Mouse (Mus musculus): ENCODE results near the gene Rufy1. TPM values are rescaled to one million over a fixed set of nuclear protein-coding genes. Genes with fewer than 3 reads are reported as not detected.

Gene Rufy1
- polyA plus RNA-seq, 2 experiments = 5.1 to 7.1 TPM

GRCm38 (mm10) chr11:50426056-50426455 lies 4.9 kb downstream of the Rufy1 start:
- ATAC-seq (ENCODE audit: insufficient read depth) (no peak), DNase-seq (ENCODE audit: low read depth in 3 of 3, low spot score in 3 of 3) (no peak)
- 82% methylated on average over 4 of the region's 4 CpGs for WGBS (ENCODE audit: insufficient replicate concordance)
- Histone ChIP-seq H3K9ac (replicated peaks) (no peak overlapping the region), H3K4me2 (ENCODE audit: low read depth) (no peak overlapping the region), H3K27ac (no peak overlapping the region), H3K4me3 (ENCODE audit: insufficient read depth in 1 of 2, low read depth in 2 of 2, low read length in 2 of 2) (no peak overlapping the region), H3K36me3 (replicated peaks; ENCODE audit: control insufficient read depth, insufficient read depth, low read depth) (no peaks in the 10 kb centered on the region), H3K27me3 (ENCODE audit: control insufficient read depth, insufficient read depth, low read length) (no peaks in the 10 kb centered on the region), H3K9me3 (ENCODE audit: control insufficient read depth, low read length) (no peaks in the 10 kb centered on the region), H3K4me1 (replicated peaks; ENCODE audit: control insufficient read depth in 2 of 2, insufficient read depth in 2 of 2, low read length in 1 of 2) (peaks cover 0 to 10% of the 10 kb centered on the region in 2 experiments)
- TF ChIP-seq EP300 (IDR thresholded peaks at IDR 0.05; ENCODE audit: low read depth) = no peak

GRCm38 (mm10) chr11:50421934-50422780 lies 8.8 kb downstream of the Rufy1 start:
- peak overlapping the region; percentile 41 to 58 for H3K4me3 ChIP-seq (ENCODE audit: insufficient read depth in 1 of 2, low read depth in 2 of 2, low read length in 2 of 2)
- DNase-seq (ENCODE audit: low read depth in 3 of 3, low spot score in 3 of 3) = peak; percentile 81 to 86 (median 83)
- peak overlapping the region; percentile 26; the same call in 1 of the 2 replicates for H3K27ac ChIP-seq
- peaks cover 0 to 10% of the 10 kb centered on the region in 2 experiments; a peak in 3 of 4 replicates for H3K4me1 ChIP-seq (replicated peaks; ENCODE audit: control insufficient read depth in 2 of 2, insufficient read depth in 2 of 2, low read length in 1 of 2)
- peak overlapping the region; percentile 28 for H3K9ac ChIP-seq (replicated peaks)
- TF ChIP-seq CTCF (IDR thresholded peaks at IDR 0.05; ENCODE audit: low read depth) = no peak
- TF ChIP-seq EP300 (IDR thresholded peaks at IDR 0.05; ENCODE audit: low read depth) = no peak
- WGBS (ENCODE audit: insufficient replicate concordance) = 18% methylated on average over 22 of the region's 22 CpGs
- peak overlapping the region; percentile 75 for H3K4me2 ChIP-seq (ENCODE audit: low read depth)
- no peaks in the 10 kb centered on the region for H3K36me3 ChIP-seq (replicated peaks; ENCODE audit: control insufficient read depth, insufficient read depth, low read depth)
- H3K9me3 ChIP-seq (ENCODE audit: control insufficient read depth, low read length) = no peaks in the 10 kb centered on the region
- ATAC-seq (ENCODE audit: insufficient read depth) = peak; percentile 96
- H3K27me3 ChIP-seq (ENCODE audit: control insufficient read depth, insufficient read depth, low read length) = no peaks in the 10 kb centered on the region

GRCm38 (mm10) chr11:50421461-50421860 lies 9.5 kb downstream of the Rufy1 start:
- Histone ChIP-seq H3K9me3 (ENCODE audit: control insufficient read depth, low read length) (no peaks in the 10 kb centered on the region), H3K27ac (no peak overlapping the region), H3K4me3 (ENCODE audit: insufficient read depth in 1 of 2, low read depth in 2 of 2, low read length in 2 of 2) (peak overlapping the region; percentile 37 to 51), H3K27me3 (ENCODE audit: control insufficient read depth, insufficient read depth, low read length) (no peaks in the 10 kb centered on the region), H3K9ac (replicated peaks) (no peak overlapping the region), H3K4me1 (replicated peaks; ENCODE audit: control insufficient read depth in 2 of 2, insufficient read depth in 2 of 2, low read length in 1 of 2) (peaks cover 0 to 10% of the 10 kb centered on the region in 2 experiments; a peak in 3 of 4 replicates), H3K36me3 (replicated peaks; ENCODE audit: control insufficient read depth, insufficient read depth, low read depth) (no peaks in the 10 kb centered on the region), H3K4me2 (ENCODE audit: low read depth) (peak overlapping the region; percentile 75)
- no peak for DNase-seq (ENCODE audit: low read depth in 3 of 3, low spot score in 3 of 3)
- whole genome bisulfite sequencing (ENCODE audit: insufficient replicate concordance) = 43% methylated on average over 5 of the region's 5 CpGs
- ATAC-seq (ENCODE audit: insufficient read depth) = 0 out of 2 replicates have a peak, but pooled peaks have one; percentile 3
- TF ChIP-seq EP300 (IDR thresholded peaks at IDR 0.05; ENCODE audit: low read depth) (no peak), CTCF (IDR thresholded peaks at IDR 0.05; ENCODE audit: low read depth) (no peak)

GRCm38 (mm10) chr11:50417856-50418255 lies 13.1 kb downstream of the Rufy1 start:
- no peaks in the 10 kb centered on the region for H3K9me3 ChIP-seq (ENCODE audit: control insufficient read depth, low read length)
- WGBS (ENCODE audit: insufficient replicate concordance) = 52% methylated on average over 2 of the region's 2 CpGs
- no peak overlapping the region for H3K4me3 ChIP-seq (ENCODE audit: insufficient read depth in 1 of 2, low read depth in 2 of 2, low read length in 2 of 2)
- H3K27ac ChIP-seq = no peak overlapping the region
- DNase-seq (ENCODE audit: low read depth in 3 of 3, low spot score in 3 of 3) (no peak), ATAC-seq (ENCODE audit: insufficient read depth) (no peak)
- H3K27me3 ChIP-seq (ENCODE audit: control insufficient read depth, insufficient read depth, low read length) = no peaks in the 10 kb centered on the region
- H3K9ac ChIP-seq (replicated peaks) = no peak overlapping the region
- H3K4me2 ChIP-seq (ENCODE audit: low read depth) = no peak overlapping the region
- no peaks in the 10 kb centered on the region for H3K36me3 ChIP-seq (replicated peaks; ENCODE audit: control insufficient read depth, insufficient read depth, low read depth)
- peaks cover 0 to 10% of the 10 kb centered on the region in 2 experiments; a peak in 3 of 4 replicates for H3K4me1 ChIP-seq (replicated peaks; ENCODE audit: control insufficient read depth in 2 of 2, insufficient read depth in 2 of 2, low read length in 1 of 2)
- TF ChIP-seq CTCF (IDR thresholded peaks at IDR 0.05; ENCODE audit: low read depth) = no peak
- no peak for TF ChIP-seq EP300 (IDR thresholded peaks at IDR 0.05; ENCODE audit: low read depth)

GRCm38 (mm10) chr11:50415563-50416241 lies 15.2 kb downstream of the Rufy1 start:
- Histone ChIP-seq H3K4me1 (replicated peaks; ENCODE audit: control insufficient read depth in 2 of 2, insufficient read depth in 2 of 2, low read length in 1 of 2) (no peaks in the 10 kb centered on the region), H3K27me3 (ENCODE audit: control insufficient read depth, insufficient read depth, low read length) (no peaks in the 10 kb centered on the region), H3K9me3 (ENCODE audit: control insufficient read depth, low read length) (no peaks in the 10 kb centered on the region), H3K4me3 (ENCODE audit: insufficient read depth in 1 of 2, low read depth in 2 of 2, low read length in 2 of 2) (no peak overlapping the region), H3K9ac (replicated peaks) (no peak overlapping the region), H3K27ac (no peak overlapping the region), H3K4me2 (ENCODE audit: low read depth) (no peak overlapping the region), H3K36me3 (replicated peaks; ENCODE audit: control insufficient read depth, insufficient read depth, low read depth) (no peaks in the 10 kb centered on the region)
- DNase-seq (ENCODE audit: low read depth in 3 of 3, low spot score in 3 of 3) = no peak
- 48% methylated on average over 6 of the region's 6 CpGs for WGBS (ENCODE audit: insufficient replicate concordance)
- TF ChIP-seq CTCF (IDR thresholded peaks at IDR 0.05; ENCODE audit: low read depth) = no peak
- no peak for TF ChIP-seq EP300 (IDR thresholded peaks at IDR 0.05; ENCODE audit: low read depth)
- no peak for ATAC-seq (ENCODE audit: insufficient read depth)

Measured in liver, embryonic 14.5 days (tissue).